Mouse (Mus musculus): ENCODE measurements around the gene C130050O18Rik.

DNA sequence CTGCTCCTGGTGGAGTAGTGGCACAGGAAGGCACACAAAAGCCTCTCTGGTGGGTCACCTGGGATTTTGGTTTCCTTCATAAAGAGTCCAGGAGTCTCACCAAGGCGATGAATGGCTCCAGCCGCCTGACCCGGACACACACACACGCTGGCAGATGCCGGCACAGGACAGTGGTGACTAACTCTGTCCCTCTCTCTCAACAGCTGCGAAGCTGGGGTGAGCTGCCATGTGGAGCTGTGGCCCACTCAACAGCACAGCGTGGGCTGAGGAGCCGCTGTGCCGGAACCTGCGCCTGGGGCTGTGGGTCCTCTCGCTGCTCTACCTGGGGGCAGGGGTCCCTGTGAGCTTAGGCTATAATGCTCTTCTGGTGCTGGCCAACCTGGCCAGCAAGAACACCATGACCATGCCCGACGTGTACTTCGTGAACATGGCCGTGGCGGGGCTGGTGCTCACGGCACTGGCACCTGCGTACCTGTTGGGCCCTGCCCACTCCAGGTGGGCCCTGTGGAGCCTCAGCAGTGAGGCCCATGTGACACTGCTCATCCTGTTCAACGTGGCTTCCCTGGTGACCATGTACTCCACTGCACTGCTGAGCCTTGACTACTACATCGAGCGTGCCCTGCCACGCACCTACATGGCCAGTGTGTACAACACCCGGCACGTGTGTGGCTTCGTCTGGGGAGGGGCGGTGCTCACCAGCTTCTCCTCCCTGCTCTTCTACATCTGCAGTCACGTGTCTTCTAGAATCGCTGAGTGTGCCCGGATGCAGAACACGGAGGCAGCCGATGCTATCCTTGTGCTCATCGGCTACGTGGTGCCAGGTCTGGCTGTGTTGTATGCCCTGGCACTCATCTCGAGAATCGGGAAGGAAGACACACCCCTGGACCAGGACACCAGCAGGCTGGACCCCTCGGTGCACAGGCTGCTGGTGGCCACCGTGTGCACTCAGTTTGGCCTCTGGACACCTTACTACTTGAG is 12.6 kb upstream of the C130050O18Rik start:
- no peak for TF ChIP-seq CTCF (IDR thresholded peaks at IDR 0.05; ENCODE audit: low read depth)
- TF ChIP-seq EP300 (IDR thresholded peaks at IDR 0.05; ENCODE audit: low read depth): no peak

All from liver, postnatal 0 days (tissue).